Mouse (Mus musculus) MEL (cell line): ENCODE measurements around the gene Atic. TPM values are rescaled to one million over a fixed set of nuclear protein-coding genes. Genes with fewer than 3 reads are reported as not detected.

ENCODE experiments used
- DNase-seq: peaks from one replicate; pipeline ENCODE4 v3.0.0; 2011; ENCODE audit warnings: low read depth, low spot score
- H3K27ac ChIP-seq: 2 replicates; pipeline ENCODE4 v1.5.1; 2012; ENCODE audit warnings: low read depth, mild to moderate bottlenecking, control low read depth, low read length, moderate library complexity; ENCODE audit not compliant: control insufficient read depth
- H3K27me3 ChIP-seq, 2 experiments: fragments of 150-350 bp in 1 of 2; sonication (generic) in 1 of 2; 2 replicates each; pipeline ENCODE4 v1.6.1; 2012; ENCODE audit warnings: low read length in 2 of 2, mild to moderate bottlenecking in 2 of 2, improper control_type of control experiment in 1 of 2, moderate library complexity in 1 of 2; ENCODE audit not compliant: insufficient read depth in 2 of 2, control insufficient read depth in 1 of 2
- H3K36me3 ChIP-seq, 2 experiments: 2 replicates each; pipeline ENCODE4 v1.6.1; 2012 to 2014; ENCODE audit warnings: low read length in 2 of 2, improper control_type of control experiment in 1 of 2, inconsistent platforms in 1 of 2, mild to moderate bottlenecking in 1 of 2; ENCODE audit not compliant: insufficient read depth in 2 of 2, control insufficient read depth in 1 of 2
- H3K4me1 ChIP-seq, 2 experiments: fragments of 150-350 bp in 1 of 2; sonication (generic) in 1 of 2; 2 replicates each; pipeline ENCODE4 v1.6.1; 2012; ENCODE audit warnings: low read length in 2 of 2, improper control_type of control experiment in 1 of 2, mild to moderate bottlenecking in 1 of 2; ENCODE audit not compliant: insufficient read depth in 2 of 2, control insufficient read depth in 1 of 2
- H3K4me3 ChIP-seq, 2 experiments: fragments of 150-350 bp in 1 of 2; sonication (generic) in 1 of 2; 2 replicates each; pipeline ENCODE4 v1.5.1; 2012; ENCODE audit warnings: low read depth in 2 of 2, low read length in 2 of 2, mild to moderate bottlenecking in 2 of 2, moderate library complexity in 2 of 2, control low read depth in 1 of 2, improper control_type of control experiment in 1 of 2; ENCODE audit not compliant: control insufficient read depth in 1 of 2, insufficient read depth in 1 of 2
- H3K79me2 ChIP-seq: 2 replicates; pipeline ENCODE4 v1.6.1; 2012; ENCODE audit warnings: mild to moderate bottlenecking, low read length, moderate library complexity; ENCODE audit not compliant: control insufficient read depth, poor library complexity, insufficient read depth
- H3K9ac ChIP-seq: 2 replicates; pipeline ENCODE4 v1.6.1; 2012; ENCODE audit warnings: low read depth, mild to moderate bottlenecking, control low read depth, low read length, moderate library complexity; ENCODE audit not compliant: control insufficient read depth, poor library complexity, severe bottlenecking
- H3K9me3 ChIP-seq: fragments of 150-350 bp; sonication (generic); replicated peaks from 2 replicates; pipeline ENCODE4 v1.6.1; 2012; ENCODE audit warnings: mild to moderate bottlenecking, low read length, improper control_type of control experiment, moderate library complexity; ENCODE audit not compliant: insufficient read depth
- BHLHE40 ChIP-seq: IDR thresholded peaks from 2 replicates; pipeline ENCODE4 v1.6.1; 2012; ENCODE audit warnings: low read depth, mild to moderate bottlenecking, inconsistent platforms, low read length, improper control_type of control experiment, borderline replicate concordance
- CTCF ChIP-seq, 3 experiments: IDR thresholded peaks in 2 of 3; conservative IDR thresholded peaks in 1 of 3; 2 replicates each; pipeline ENCODE4 v1.5.1; 2011 to 2012; ENCODE audit warnings: low read length in 3 of 3, low read depth in 2 of 3, mild to moderate bottlenecking in 2 of 3, improper control_type of control experiment in 1 of 3, inconsistent platforms in 1 of 3, mixed read lengths in 1 of 3, moderate library complexity in 1 of 3; ENCODE audit not compliant: control insufficient read depth in 1 of 3, insufficient read depth in 1 of 3, poor library complexity in 1 of 3, severe bottlenecking in 1 of 3
- E2F4 ChIP-seq: IDR thresholded peaks from 2 replicates; pipeline ENCODE4 v1.6.1; 2011; ENCODE audit warnings: low read depth, low read length, improper control_type of control experiment, borderline replicate concordance
- EP300 ChIP-seq, 2 experiments: IDR thresholded peaks; 2 replicates each; pipeline ENCODE4 v1.6.1; 2011; ENCODE audit warnings: improper control_type of control experiment in 2 of 2, low read length in 2 of 2, low read depth in 1 of 2, mild to moderate bottlenecking in 1 of 2
- ETS1 ChIP-seq: IDR thresholded peaks from 2 replicates; pipeline ENCODE4 v1.6.1; 2012; ENCODE audit warnings: low read depth, mild to moderate bottlenecking, inconsistent platforms, low read length, improper control_type of control experiment, moderate library complexity
- HCFC1 ChIP-seq: IDR thresholded peaks from 2 replicates; pipeline ENCODE4 v1.6.1; 2012; ENCODE audit warnings: low read depth, mild to moderate bottlenecking, inconsistent platforms, low read length, improper control_type of control experiment, moderate library complexity
- JUND ChIP-seq: IDR thresholded peaks from 2 replicates; pipeline ENCODE4 v1.6.1; 2011; ENCODE audit warnings: low read depth, mild to moderate bottlenecking, improper control_type of control experiment, low read length
- KAT2A ChIP-seq: conservative IDR thresholded peaks from 2 replicates; pipeline ENCODE4 v1.6.1; 2012; ENCODE audit warnings: low read depth, low read length, improper control_type of control experiment, inconsistent platforms
- NELFE ChIP-seq: IDR thresholded peaks from 2 replicates; pipeline ENCODE4 v1.6.1; 2011; ENCODE audit warnings: low read depth, low read length, improper control_type of control experiment
- RAD21 ChIP-seq: IDR thresholded peaks from 2 replicates; pipeline ENCODE4 v1.6.1; 2011; ENCODE audit warnings: mild to moderate bottlenecking, low read depth, low read length, improper control_type of control experiment
- RCOR1 ChIP-seq: IDR thresholded peaks from 2 replicates; pipeline ENCODE4 v1.6.1; 2012; ENCODE audit warnings: low read depth, mild to moderate bottlenecking, inconsistent platforms, low read length, improper control_type of control experiment
- SIN3A ChIP-seq: IDR thresholded peaks from 2 replicates; pipeline ENCODE4 v1.6.1; 2012; ENCODE audit warnings: low read length, improper control_type of control experiment, inconsistent platforms
- TAL1 ChIP-seq: IDR thresholded peaks from 2 replicates; pipeline ENCODE4 v1.6.1; 2012; ENCODE audit warnings: mild to moderate bottlenecking, inconsistent platforms, low read length, moderate library complexity, mixed read lengths
- TBP ChIP-seq: IDR thresholded peaks from 2 replicates; pipeline ENCODE4 v1.8.0; 2011; ENCODE audit warnings: low read depth, low read length, improper control_type of control experiment
- TCF12 ChIP-seq: IDR thresholded peaks from 2 replicates; pipeline ENCODE4 v1.6.1; 2014; ENCODE audit warnings: low read depth, mild to moderate bottlenecking, inconsistent platforms, low read length, improper control_type of control experiment, moderate library complexity
- USF2 ChIP-seq, 2 experiments: IDR thresholded peaks; 2 replicates each; pipeline ENCODE4 v1.6.1; 2011 to 2012; ENCODE audit warnings: improper control_type of control experiment in 2 of 2, low read length in 2 of 2, borderline replicate concordance in 1 of 2, inconsistent platforms in 1 of 2, low read depth in 1 of 2, mild to moderate bottlenecking in 1 of 2; ENCODE audit not compliant: insufficient read depth in 1 of 2
- ZNF384 ChIP-seq: IDR thresholded peaks from 2 replicates; pipeline ENCODE4 v1.6.1; 2012; ENCODE audit warnings: low read depth, mild to moderate bottlenecking, inconsistent platforms, low read length, improper control_type of control experiment
- polyA plus RNA-seq, 2 experiments: library from polyadenylated mRNA; stranded (reverse) in 1 of 2; unstranded in 1 of 2; fragments of >175 nt in 1 of 2; fragments of >200 nt in 1 of 2; gene quantifications; 2 replicates each; pipeline versions ENCODE4 v1.2.1 to v1.2.4; 2012; ENCODE audit warnings: low replicate concordance in 2 of 2, low read depth in 1 of 2; ENCODE audit not compliant: insufficient read length in 2 of 2, insufficient read depth in 1 of 2, missing spikeins in 1 of 2
- total RNA-seq: library from RNA; depleted of rRNA; stranded (reverse); fragments of 300-350 nt; gene quantifications from 2 replicates; pipeline ENCODE4 v1.2.3, GENCODE M21; 2012

Atic gene
- total and polyA plus RNA-seq, 3 experiments: 190 to 221 TPM; not detected in 1

- no peak for TF ChIP-seq ETS1
- TF ChIP-seq E2F4: no peak
- no peak for TF ChIP-seq ZNF384
- no peak for TF ChIP-seq BHLHE40
- TF ChIP-seq TAL1: no peak
- no peak for TF ChIP-seq RCOR1
- TF ChIP-seq HCFC1: no peak
- TF ChIP-seq USF2 (IDR thresholded peaks at IDR 0.05; ENCODE audit: borderline replicate concordance in 1 of 2, insufficient read depth in 1 of 2, low read depth in 1 of 2, low read length in 2 of 2): no peak
- no peak for TF ChIP-seq RAD21
- no peak for TF ChIP-seq CTCF (IDR thresholded peaks at IDR 0.05 in 2 of 3, conservative IDR thresholded peaks at IDR 0.05 in 1 of 3; ENCODE audit: control insufficient read depth in 1 of 3, insufficient read depth in 1 of 3, low read depth in 2 of 3, low read length in 3 of 3, poor library complexity in 1 of 3, severe bottlenecking in 1 of 3)
- no peak for TF ChIP-seq EP300 (IDR thresholded peaks at IDR 0.05; ENCODE audit: low read depth in 1 of 2, low read length in 2 of 2)
- TF ChIP-seq TBP: no peak
- no peak for TF ChIP-seq KAT2A
- TF ChIP-seq JUND: no peak
- TF ChIP-seq, all 39 proteins: peak for 0
- Histone ChIP-seq H3K27ac (no peak overlapping the region), H3K36me3 (no peaks in the 10 kb centered on the region), H3K4me3 (no peak overlapping the region), H3K79me2 (no peaks in the 10 kb centered on the region), H3K9me3 (no peaks in the 10 kb centered on the region), H3K4me1 (no peaks in the 10 kb centered on the region), H3K27me3 (no peaks in the 10 kb centered on the region), H3K9ac (no peak overlapping the region)
- no peak for DNase-seq
Observed at GRCm38 (mm10) chr1:71609916-71610315, 53.0 kb downstream of the Atic start.

GRCm38 (mm10) chr1:71612256-71612655 lies 55.3 kb downstream of the Atic start:
- no peak overlapping the region for H3K4me3 ChIP-seq
- H3K79me2 ChIP-seq: no peaks in the 10 kb centered on the region
- H3K9me3 ChIP-seq: no peaks in the 10 kb centered on the region
- H3K4me1 ChIP-seq: no peaks in the 10 kb centered on the region
- H3K9ac ChIP-seq: no peak overlapping the region
- no peaks in the 10 kb centered on the region for H3K27me3 ChIP-seq
- TF ChIP-seq NELFE (no peak), TCF12 (no peak), SIN3A (no peak)
- TF ChIP-seq, all 39 proteins: peak for 0
- H3K27ac ChIP-seq: no peak overlapping the region
- H3K36me3 ChIP-seq: no peaks in the 10 kb centered on the region
- no peak for DNase-seq
